Mouse (Mus musculus) intestine, embryonic 16.5 days (tissue): ENCODE data around the gene Epo. TPM values are rescaled to one million over a fixed set of nuclear protein-coding genes. Genes with fewer than 3 reads are reported as not detected.

Source experiments
- ATAC-seq: fragments of 200-750 bp; cut with Nextera tagmentation; 2 replicates; pipeline ENCODE4 v1.8.0; 2017; ENCODE audit warnings: moderate TSS enrichment, moderate library complexity
- H3K27ac ChIP-seq: fragments of 300-500 bp; sonication (generic); 2 replicates; pipeline ENCODE4 v1.5.1; 2014; ENCODE audit warnings: mild to moderate bottlenecking, low read length
- H3K27me3 ChIP-seq: fragments of 300-500 bp; sonication (generic); replicated peaks from 2 replicates; pipeline ENCODE4 v1.6.1; 2014; ENCODE audit warnings: low read length, control low read depth, mixed read lengths; ENCODE audit not compliant: control insufficient read depth, insufficient read depth
- H3K36me3 ChIP-seq: fragments of 300-500 bp; sonication (generic); 2 replicates; pipeline ENCODE4 v1.6.1; 2014; ENCODE audit warnings: low read length, control low read depth; ENCODE audit not compliant: control insufficient read depth, insufficient read depth
- H3K4me1 ChIP-seq: fragments of 300-500 bp; sonication (generic); 2 replicates; pipeline ENCODE4 v1.6.1; 2014; ENCODE audit warnings: low read length, control low read depth, mixed read lengths; ENCODE audit not compliant: control insufficient read depth, insufficient read depth
- H3K4me2 ChIP-seq: fragments of 300-500 bp; sonication (generic); 2 replicates; pipeline ENCODE4 v1.6.1; 2014; ENCODE audit warnings: low read depth, low read length, control low read depth
- H3K4me3 ChIP-seq: fragments of 300-500 bp; sonication (generic); 2 replicates; pipeline ENCODE4 v1.5.1; 2014; ENCODE audit warnings: mild to moderate bottlenecking, low read length
- H3K9ac ChIP-seq: fragments of 300-500 bp; sonication (generic); 2 replicates; pipeline ENCODE4 v1.6.1; 2014; ENCODE audit warnings: low read depth, low read length
- H3K9me3 ChIP-seq: fragments of 300-500 bp; sonication (generic); 2 replicates; pipeline ENCODE4 v1.6.1; 2016; ENCODE audit warnings: low read length, control low read depth; ENCODE audit not compliant: control insufficient read depth
- whole genome bisulfite sequencing: fragments of 180-500 bp; shearing (Covaris S2); extraction: QIAGEN DNeasy Blood & Tissue Kit; methylation state at CpG from one replicate; pipeline ENCODE4 v1.1.7; 2014; 5-methylcytosine and 5-hydroxymethylcytosine counted together
- polyA plus RNA-seq: library from polyadenylated mRNA; unstranded; fragments of >200 nt; fragmentation: Nextera tagmentation; extraction: Ambion mirVana; gene quantifications from 2 replicates; pipeline ENCODE4 v1.2.1, GENCODE M21; 2015

Gene Epo
- polyA plus RNA-seq, 1 experiment from 2014 or later: 0.20 TPM

DNA sequence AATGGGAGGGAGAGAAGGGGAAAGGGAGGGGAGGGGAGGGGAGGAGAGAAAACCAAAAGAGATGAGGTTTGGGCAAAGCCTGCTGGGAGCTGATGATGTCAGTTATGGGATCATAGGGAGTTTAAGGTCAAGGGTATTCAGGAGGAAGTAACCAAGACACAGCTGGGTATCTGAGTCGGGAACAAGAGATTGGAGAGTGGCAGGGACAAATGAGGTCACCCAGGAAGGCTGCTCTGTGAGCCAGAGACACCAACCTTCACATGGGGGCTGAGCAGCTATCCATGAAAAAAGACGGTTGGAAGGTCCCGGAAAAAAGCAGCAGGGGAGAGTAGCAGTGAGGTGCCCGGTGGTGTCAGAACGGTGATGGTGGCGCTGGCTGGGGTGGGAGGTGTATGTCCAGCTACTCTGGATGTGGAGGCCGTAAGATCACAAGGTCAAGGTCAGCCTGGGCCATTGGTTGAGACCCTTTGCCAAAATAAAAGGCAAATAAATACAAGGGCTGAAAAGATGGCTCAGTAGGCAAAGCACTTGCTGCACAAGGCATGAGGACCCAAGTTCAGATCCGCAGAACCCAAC is 35.3 kb upstream of the Epo start:
- Histone ChIP-seq H3K4me1 (peaks cover 10% of the 10 kb centered on the region), H3K9ac (no peak overlapping the region), H3K36me3 (no peaks in the 10 kb centered on the region), H3K27ac (no peak overlapping the region), H3K9me3 (no peaks in the 10 kb centered on the region), H3K4me3 (no peak overlapping the region), H3K4me2 (no peak overlapping the region), H3K27me3 (no peaks in the 10 kb centered on the region)
- 82% methylated on average over 8 of the region's 8 CpGs for WGBS
- ATAC-seq: no peak

DNA sequence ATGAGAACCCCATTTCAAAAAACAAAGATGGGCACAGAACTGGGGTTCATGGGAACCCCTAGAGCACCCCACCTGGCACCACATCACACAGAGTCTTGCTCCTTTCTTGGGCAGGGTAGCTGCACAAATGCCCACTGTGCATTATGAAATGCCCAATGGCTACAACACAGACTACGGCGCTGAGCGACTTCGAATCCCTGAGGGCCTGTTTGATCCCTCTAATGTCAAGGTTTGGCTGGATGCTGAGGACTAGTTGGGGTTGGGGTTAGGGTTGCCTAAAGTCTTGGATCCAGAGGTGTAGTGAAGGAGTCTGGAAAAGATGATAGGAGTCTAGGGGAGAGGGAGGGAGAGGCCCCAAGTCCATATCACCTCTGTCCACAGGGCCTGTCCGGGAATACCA is 33.4 kb upstream of the Epo start:
- Histone ChIP-seq H3K27ac (no peak overlapping the region), H3K9me3 (no peaks in the 10 kb centered on the region), H3K4me3 (no peak overlapping the region), H3K4me1 (peaks cover 10% of the 10 kb centered on the region), H3K27me3 (no peaks in the 10 kb centered on the region), H3K36me3 (no peaks in the 10 kb centered on the region), H3K4me2 (no peak overlapping the region), H3K9ac (no peak overlapping the region)
- WGBS: 89% methylated on average over 5 of the region's 5 CpGs
- ATAC-seq: no peak

DNA sequence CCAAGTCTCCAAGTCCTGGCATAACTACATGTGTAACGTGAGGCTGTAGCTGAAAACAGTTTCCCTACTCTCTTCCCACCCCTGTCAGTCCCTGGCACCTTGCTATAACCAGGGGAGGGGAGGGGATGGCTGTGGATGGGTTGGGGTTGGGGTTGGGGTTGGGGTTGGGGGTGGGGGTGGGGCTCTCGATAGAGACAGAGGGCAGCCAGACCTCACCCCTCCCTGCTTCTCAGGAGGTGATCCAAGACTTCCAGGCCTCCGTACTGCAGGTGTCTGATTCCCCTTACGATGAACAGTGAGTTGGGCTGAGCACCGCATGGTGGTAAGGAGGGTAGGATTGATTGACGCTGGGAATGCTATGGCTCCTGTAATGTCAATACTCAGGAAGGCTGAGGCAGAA is 32.7 kb upstream of the Epo start:
- no peaks in the 10 kb centered on the region for H3K27me3 ChIP-seq
- H3K4me3 ChIP-seq: no peak overlapping the region
- H3K9ac ChIP-seq: no peak overlapping the region
- no peaks in the 10 kb centered on the region for H3K36me3 ChIP-seq
- no peak for ATAC-seq
- H3K4me2 ChIP-seq: no peak overlapping the region
- H3K9me3 ChIP-seq: no peaks in the 10 kb centered on the region
- H3K4me1 ChIP-seq: peaks cover 10% of the 10 kb centered on the region
- no peak overlapping the region for H3K27ac ChIP-seq
- WGBS: 68% methylated on average over 6 of the region's 6 CpGs

DNA sequence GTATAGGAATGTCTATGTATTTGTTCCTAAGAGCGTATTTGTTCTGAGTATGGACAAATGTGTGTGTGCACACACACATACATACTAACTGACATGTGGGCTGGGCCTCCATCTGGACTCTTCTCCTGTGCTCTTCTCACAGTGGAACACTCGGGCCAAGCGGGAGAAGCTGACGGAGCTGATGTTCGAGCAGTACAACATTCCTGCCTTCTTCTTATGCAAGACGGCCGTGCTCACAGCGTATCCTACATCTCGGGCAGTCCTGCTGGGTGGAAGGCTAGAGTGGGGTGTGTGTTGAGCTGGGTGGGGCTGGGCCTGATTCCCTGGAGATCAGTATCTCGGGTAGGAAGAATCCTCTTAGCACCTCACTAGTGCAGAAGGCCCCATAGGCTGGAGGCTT is 29.9 kb upstream of the Epo start:
- no peaks in the 10 kb centered on the region for H3K4me1 ChIP-seq
- no peak overlapping the region for H3K4me2 ChIP-seq
- H3K9ac ChIP-seq: no peak overlapping the region
- H3K9me3 ChIP-seq: no peaks in the 10 kb centered on the region
- H3K36me3 ChIP-seq: no peaks in the 10 kb centered on the region
- no peak overlapping the region for H3K4me3 ChIP-seq
- no peak overlapping the region for H3K27ac ChIP-seq
- WGBS: 68% methylated on average over 10 of the region's 10 CpGs
- no peak for ATAC-seq
- no peaks in the 10 kb centered on the region for H3K27me3 ChIP-seq

DNA sequence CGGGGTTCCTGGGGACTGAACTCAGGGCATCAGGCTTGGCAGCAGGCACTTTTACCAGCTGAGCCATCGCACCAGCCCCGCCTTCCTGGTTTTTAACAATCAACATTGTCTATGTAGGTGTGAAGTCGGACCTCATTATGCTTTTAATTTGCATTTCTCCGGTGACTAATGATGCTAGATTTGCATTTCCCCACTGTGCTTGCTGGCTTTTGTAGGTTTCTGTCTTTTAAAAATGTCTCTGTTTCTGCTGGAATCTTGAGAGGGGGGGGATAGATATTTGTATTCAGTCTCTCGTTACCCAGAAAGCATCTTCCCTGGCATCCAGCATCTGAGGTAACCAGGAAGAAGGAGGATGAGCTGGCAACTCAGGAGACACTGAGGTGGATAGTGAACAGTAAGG is 28.5 kb upstream of the Epo start:
- H3K4me3 ChIP-seq: no peak overlapping the region
- no peak overlapping the region for H3K4me2 ChIP-seq
- no peak overlapping the region for H3K27ac ChIP-seq
- H3K27me3 ChIP-seq: no peaks in the 10 kb centered on the region
- H3K9me3 ChIP-seq: no peaks in the 10 kb centered on the region
- 65% methylated on average over 6 of the region's 6 CpGs for WGBS
- no peaks in the 10 kb centered on the region for H3K4me1 ChIP-seq
- no peak overlapping the region for H3K9ac ChIP-seq
- no peaks in the 10 kb centered on the region for H3K36me3 ChIP-seq
- no peak for ATAC-seq

DNA sequence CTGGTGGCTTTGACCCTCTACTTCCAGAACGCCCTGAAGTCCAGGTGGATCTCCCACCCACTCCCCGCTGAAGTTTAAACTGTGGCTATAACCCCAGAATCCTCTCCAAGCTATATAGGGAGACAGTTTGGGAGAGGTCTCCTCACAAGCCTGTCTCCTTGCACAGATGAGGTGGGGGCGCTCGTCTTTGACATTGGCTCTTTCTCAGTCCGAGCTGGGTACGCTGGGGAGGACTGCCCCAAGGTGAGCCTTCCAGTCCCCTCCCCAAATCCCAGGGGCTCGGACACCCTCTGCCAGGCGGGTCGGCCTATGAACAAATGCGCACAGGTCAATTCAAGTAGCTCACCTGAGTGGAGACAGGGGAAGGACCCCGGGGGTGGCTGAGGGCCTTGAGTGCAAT is 20.9 kb upstream of the Epo start:
- no peak overlapping the region for H3K4me2 ChIP-seq
- ATAC-seq: no peak; the same call in 1 of the 2 replicates
- 48% methylated on average over 11 of the region's 11 CpGs for WGBS

DNA sequence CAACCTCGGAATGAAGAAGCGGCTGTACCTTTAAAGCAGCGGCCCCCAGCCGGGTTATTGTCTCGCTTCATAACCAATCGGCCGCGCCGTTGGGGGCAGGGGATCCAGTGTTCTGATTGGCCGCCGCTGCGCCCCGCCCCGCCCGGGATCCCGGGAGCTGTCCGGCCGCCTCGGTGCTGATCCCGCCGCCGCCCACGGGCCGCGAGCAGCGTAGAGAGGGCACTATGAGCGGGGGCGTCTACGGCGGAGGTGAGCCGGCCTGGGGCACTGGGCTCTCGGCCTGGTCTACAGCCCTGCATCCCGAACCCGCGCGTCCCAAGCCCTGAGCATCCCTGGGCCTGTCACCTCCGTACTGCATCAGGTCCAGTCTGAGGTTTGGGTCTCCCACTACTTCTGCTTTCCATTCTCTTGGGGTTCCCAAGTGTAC is 20.4 kb upstream of the Epo start, which contains the start of gene Actl6b:
TSS of gene Actl6b (plus strand) at position 107 of the 427 bp plus-strand sequence.
- Histone ChIP-seq H3K4me2 (peak within 1 kb of the TSS; percentile 32), H3K9ac (no peak within 1 kb of the TSS), H3K36me3 (no peaks in the 10 kb centered on the region), H3K27ac (no peak within 1 kb of the TSS), H3K4me1 (peaks cover 5% of the 10 kb centered on the region; the same call in 1 of the 2 replicates), H3K27me3 (peaks cover 11% of the 10 kb centered on the region), H3K9me3 (0 out of 2 replicates have a peak, but pooled peaks cover 3% of the 10 kb centered on the region), H3K4me3 (peak within 1 kb of the TSS; percentile 11)
- peak; percentile 60 for ATAC-seq
- WGBS: under 1% methylated on average over 36 of the region's 37 CpGs

More for the DNA sequence above, 20.9 kb upstream of the Epo start:
- Histone ChIP-seq H3K4me1 (peaks cover 5% of the 10 kb centered on the region; the same call in 1 of the 2 replicates), H3K27ac (no peak overlapping the region), H3K4me3 (peak overlapping the region; percentile 11; the same call in 1 of the 2 replicates), H3K27me3 (peaks cover 11% of the 10 kb centered on the region), H3K36me3 (no peaks in the 10 kb centered on the region), H3K9ac (no peak overlapping the region), H3K9me3 (0 out of 2 replicates have a peak, but pooled peaks cover 3% of the 10 kb centered on the region)

DNA sequence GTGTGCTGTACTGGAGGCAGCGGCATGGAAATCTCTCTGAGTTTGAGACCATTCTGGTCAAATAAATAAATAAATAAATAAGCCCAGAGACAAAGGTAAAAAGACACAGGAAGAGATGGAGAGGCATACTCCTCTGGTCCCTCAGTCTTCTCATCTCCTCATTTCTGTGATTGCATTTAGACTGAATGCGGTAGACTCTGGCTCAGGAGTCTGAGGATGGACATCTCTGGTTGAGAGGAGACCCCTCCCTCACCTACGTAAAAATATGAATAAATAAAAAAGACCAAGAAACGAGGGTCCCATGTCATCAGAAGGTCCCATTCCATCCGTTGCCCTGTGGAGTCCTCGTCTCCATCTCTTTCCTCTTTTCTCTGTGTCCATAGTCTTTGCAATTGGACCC is 20.0 kb upstream of the Epo start:
- ATAC-seq: no peak
- H3K9ac ChIP-seq: no peak overlapping the region
- WGBS: 26% methylated on average over 6 of the region's 6 CpGs
- H3K27ac ChIP-seq: no peak overlapping the region
- 0 out of 2 replicates have a peak, but pooled peaks cover 3% of the 10 kb centered on the region for H3K9me3 ChIP-seq
- peaks cover 11% of the 10 kb centered on the region for H3K27me3 ChIP-seq
- peak overlapping the region; percentile 11 for H3K4me3 ChIP-seq
- H3K4me1 ChIP-seq: peaks cover 5% of the 10 kb centered on the region; the same call in 1 of the 2 replicates
- H3K36me3 ChIP-seq: no peaks in the 10 kb centered on the region
- H3K4me2 ChIP-seq: peak overlapping the region; percentile 32

DNA sequence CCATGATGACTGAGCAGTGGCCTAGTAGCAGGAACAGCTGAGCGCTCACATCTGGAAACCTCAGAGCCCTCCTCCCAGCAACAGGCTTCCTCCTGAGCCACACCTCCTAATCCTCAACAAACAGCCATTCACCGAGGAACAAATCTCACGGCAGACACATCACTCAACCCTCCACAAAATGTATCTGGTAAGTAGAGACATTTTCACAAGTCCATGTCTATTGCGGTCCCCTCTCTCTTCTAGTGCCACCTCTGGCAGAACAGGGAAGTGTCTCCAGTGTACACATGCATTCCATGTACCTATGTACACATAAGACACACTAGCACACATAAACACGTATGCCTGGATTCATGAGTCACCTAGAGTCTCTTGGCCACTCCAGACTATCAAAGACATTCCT is 18.1 kb upstream of the Epo start:
- ATAC-seq: no peak
- no peak overlapping the region for H3K9ac ChIP-seq
- 0 out of 2 replicates have a peak, but pooled peaks cover 3% of the 10 kb centered on the region for H3K9me3 ChIP-seq
- WGBS: 66% methylated on average over 5 of the region's 5 CpGs
- H3K4me3 ChIP-seq: no peak overlapping the region
- no peaks in the 10 kb centered on the region for H3K36me3 ChIP-seq
- H3K4me2 ChIP-seq: no peak overlapping the region
- H3K4me1 ChIP-seq: peaks cover 5% of the 10 kb centered on the region; the same call in 1 of the 2 replicates
- peaks cover 11% of the 10 kb centered on the region for H3K27me3 ChIP-seq
- H3K27ac ChIP-seq: no peak overlapping the region

DNA sequence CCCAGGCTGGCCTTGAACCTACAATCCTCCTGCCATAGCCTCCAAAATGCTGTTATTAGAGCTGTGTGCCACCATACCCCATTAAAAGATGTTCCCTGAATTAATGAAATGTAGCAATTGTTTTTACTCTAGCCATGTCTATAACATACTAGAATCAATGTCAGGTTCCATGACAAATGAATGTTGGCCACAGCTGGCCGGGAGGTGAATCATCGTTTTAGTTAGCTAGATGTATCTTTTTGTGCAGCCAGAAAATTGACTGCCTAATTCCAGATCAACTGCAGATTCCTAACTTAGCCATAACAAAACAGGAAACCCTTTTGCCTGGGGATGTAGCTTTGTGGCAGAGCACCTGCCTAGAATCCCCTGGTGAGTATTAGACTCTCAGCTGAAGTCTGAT is 16.8 kb upstream of the Epo start:
- Histone ChIP-seq H3K4me1 (peaks cover 5% of the 10 kb centered on the region; the same call in 1 of the 2 replicates), H3K27ac (no peak overlapping the region), H3K36me3 (no peaks in the 10 kb centered on the region), H3K4me3 (no peak overlapping the region), H3K9me3 (no peaks in the 10 kb centered on the region), H3K4me2 (no peak overlapping the region), H3K9ac (no peak overlapping the region), H3K27me3 (peaks cover 11% of the 10 kb centered on the region)
- no peak for ATAC-seq
- 87% methylated on average over 2 of the region's 2 CpGs for WGBS
